Mouse (Mus musculus): ENCODE measurements around the gene Cyp4f17. TPM values are rescaled to one million over a fixed set of nuclear protein-coding genes. Genes with fewer than 3 reads are reported as not detected.

Gene Cyp4f17
- 15.1 and 15.8 TPM in 2 replicates for polyA plus RNA-seq (2011; ENCODE audit: insufficient read length, low read depth, missing spikeins)

GRCm38 (mm10) chr17:32505851-32506728 lies at the start of gene Cyp4f17:
TSS of gene Cyp4f17 (plus strand) at chr17:32506050.
- H3K4me1 ChIP-seq (ENCODE audit: control insufficient read depth, insufficient read depth, low read length), result peaks cover 5% of the 10 kb centered on the region
- TF ChIP-seq POLR2A (IDR thresholded peaks at IDR 0.05; ENCODE audit: low read depth, low read length) (peak; percentile 98), CTCF (IDR thresholded peaks at IDR 0.05; ENCODE audit: borderline replicate concordance, insufficient read depth, low read length) (no peak)

GRCm38 (mm10) chr17:32468494-32468893 lies 37.4 kb upstream of the Cyp4f17 start:
- TF ChIP-seq CTCF (IDR thresholded peaks at IDR 0.05; ENCODE audit: borderline replicate concordance, insufficient read depth, low read length) (no peak), POLR2A (IDR thresholded peaks at IDR 0.05; ENCODE audit: low read depth, low read length) (no peak)
- H3K4me3 ChIP-seq (ENCODE audit: insufficient read depth, low read length), result no peak overlapping the region
- H3K4me1 ChIP-seq (ENCODE audit: control insufficient read depth, insufficient read depth, low read length), result no peaks in the 10 kb centered on the region
- no peak overlapping the region for H3K27ac ChIP-seq (ENCODE audit: insufficient read depth, low read length)

More at GRCm38 (mm10) chr17:32505851-32506728, at the start of gene Cyp4f17:
- peak within 1 kb of the TSS; percentile 59 for H3K4me3 ChIP-seq (ENCODE audit: insufficient read depth, low read length)
- H3K27ac ChIP-seq (ENCODE audit: insufficient read depth, low read length), result peak within 1 kb of the TSS; percentile 90

- Histone ChIP-seq H3K4me1 (ENCODE audit: control insufficient read depth, insufficient read depth, low read length) (no peaks in the 10 kb centered on the region), H3K4me3 (ENCODE audit: insufficient read depth, low read length) (no peak overlapping the region), H3K27ac (ENCODE audit: insufficient read depth, low read length) (no peak overlapping the region)
- TF ChIP-seq POLR2A (IDR thresholded peaks at IDR 0.05; ENCODE audit: low read depth, low read length) (no peak), CTCF (IDR thresholded peaks at IDR 0.05; ENCODE audit: borderline replicate concordance, insufficient read depth, low read length) (no peak)
Measured at GRCm38 (mm10) chr17:32470795-32471194, 35.1 kb upstream of the Cyp4f17 start.

- H3K4me3 ChIP-seq (ENCODE audit: insufficient read depth, low read length), result no peak overlapping the region
- H3K27ac ChIP-seq (ENCODE audit: insufficient read depth, low read length), result no peak overlapping the region
- TF ChIP-seq POLR2A (IDR thresholded peaks at IDR 0.05; ENCODE audit: low read depth, low read length) (no peak), CTCF (IDR thresholded peaks at IDR 0.05; ENCODE audit: borderline replicate concordance, insufficient read depth, low read length) (no peak)
Measured at GRCm38 (mm10) chr17:32472176-32472575, 33.7 kb upstream of the Cyp4f17 start.

GRCm38 (mm10) chr17:32474954-32475560 lies 30.8 kb upstream of the Cyp4f17 start:
- Histone ChIP-seq H3K4me3 (ENCODE audit: insufficient read depth, low read length) (no peak overlapping the region), H3K27ac (ENCODE audit: insufficient read depth, low read length) (no peak overlapping the region), H3K4me1 (ENCODE audit: control insufficient read depth, insufficient read depth, low read length) (no peaks in the 10 kb centered on the region)
- TF ChIP-seq POLR2A (IDR thresholded peaks at IDR 0.05; ENCODE audit: low read depth, low read length) (no peak), CTCF (IDR thresholded peaks at IDR 0.05; ENCODE audit: borderline replicate concordance, insufficient read depth, low read length) (no peak)

More at GRCm38 (mm10) chr17:32472176-32472575, 33.7 kb upstream of the Cyp4f17 start:
- no peaks in the 10 kb centered on the region for H3K4me1 ChIP-seq (ENCODE audit: control insufficient read depth, insufficient read depth, low read length)

GRCm38 (mm10) chr17:32477204-32477603 lies 28.6 kb upstream of the Cyp4f17 start:
- TF ChIP-seq CTCF (IDR thresholded peaks at IDR 0.05; ENCODE audit: borderline replicate concordance, insufficient read depth, low read length) (no peak), POLR2A (IDR thresholded peaks at IDR 0.05; ENCODE audit: low read depth, low read length) (no peak)
- Histone ChIP-seq H3K4me1 (ENCODE audit: control insufficient read depth, insufficient read depth, low read length) (no peaks in the 10 kb centered on the region), H3K27ac (ENCODE audit: insufficient read depth, low read length) (no peak overlapping the region), H3K4me3 (ENCODE audit: insufficient read depth, low read length) (no peak overlapping the region)

- Histone ChIP-seq H3K4me1 (ENCODE audit: control insufficient read depth, insufficient read depth, low read length) (no peaks in the 10 kb centered on the region), H3K4me3 (ENCODE audit: insufficient read depth, low read length) (no peak overlapping the region), H3K27ac (ENCODE audit: insufficient read depth, low read length) (no peak overlapping the region)
- TF ChIP-seq POLR2A (IDR thresholded peaks at IDR 0.05; ENCODE audit: low read depth, low read length) (no peak), CTCF (IDR thresholded peaks at IDR 0.05; ENCODE audit: borderline replicate concordance, insufficient read depth, low read length) (no peak)
Measured at GRCm38 (mm10) chr17:32478727-32479126, 27.1 kb upstream of the Cyp4f17 start.

GRCm38 (mm10) chr17:32479554-32480506 lies 26.0 kb upstream of the Cyp4f17 start:
- no peak for TF ChIP-seq POLR2A (IDR thresholded peaks at IDR 0.05; ENCODE audit: low read depth, low read length)
- TF ChIP-seq CTCF (IDR thresholded peaks at IDR 0.05; ENCODE audit: borderline replicate concordance, insufficient read depth, low read length), result no peak
- H3K4me3 ChIP-seq (ENCODE audit: insufficient read depth, low read length), result no peak overlapping the region

DNA sequence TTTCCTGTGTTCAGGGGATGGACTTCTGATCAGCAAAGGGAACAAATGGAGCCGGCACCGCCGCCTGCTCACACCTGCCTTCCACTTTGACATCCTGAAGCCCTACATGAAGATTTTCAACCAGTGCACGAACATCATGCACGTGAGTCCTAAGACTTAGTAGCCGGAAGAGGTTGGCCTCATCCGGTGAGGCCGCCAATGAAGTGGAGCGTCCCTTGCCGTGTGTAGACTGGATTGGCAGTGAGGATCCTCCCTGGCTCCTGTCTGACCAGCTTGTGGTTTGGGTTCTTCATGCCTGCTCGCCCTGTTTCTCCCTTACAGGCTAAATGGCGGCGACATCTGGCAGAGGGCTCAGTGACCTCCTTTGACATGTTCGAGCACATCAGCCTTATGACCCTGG lies 24.1 kb upstream of the Cyp4f17 start:
- Histone ChIP-seq H3K4me1 (ENCODE audit: control insufficient read depth, insufficient read depth, low read length) (no peaks in the 10 kb centered on the region), H3K4me3 (ENCODE audit: insufficient read depth, low read length) (no peak overlapping the region), H3K27ac (ENCODE audit: insufficient read depth, low read length) (no peak overlapping the region)
- no peak for TF ChIP-seq CTCF (IDR thresholded peaks at IDR 0.05; ENCODE audit: borderline replicate concordance, insufficient read depth, low read length)
- TF ChIP-seq POLR2A (IDR thresholded peaks at IDR 0.05; ENCODE audit: low read depth, low read length), result no peak

More at GRCm38 (mm10) chr17:32479554-32480506, 26.0 kb upstream of the Cyp4f17 start:
- H3K4me1 ChIP-seq (ENCODE audit: control insufficient read depth, insufficient read depth, low read length), result no peaks in the 10 kb centered on the region
- H3K27ac ChIP-seq (ENCODE audit: insufficient read depth, low read length), result no peak overlapping the region
